ENCODE assay signal across 19 mouse cellular contexts in the genomic region with DNA sequence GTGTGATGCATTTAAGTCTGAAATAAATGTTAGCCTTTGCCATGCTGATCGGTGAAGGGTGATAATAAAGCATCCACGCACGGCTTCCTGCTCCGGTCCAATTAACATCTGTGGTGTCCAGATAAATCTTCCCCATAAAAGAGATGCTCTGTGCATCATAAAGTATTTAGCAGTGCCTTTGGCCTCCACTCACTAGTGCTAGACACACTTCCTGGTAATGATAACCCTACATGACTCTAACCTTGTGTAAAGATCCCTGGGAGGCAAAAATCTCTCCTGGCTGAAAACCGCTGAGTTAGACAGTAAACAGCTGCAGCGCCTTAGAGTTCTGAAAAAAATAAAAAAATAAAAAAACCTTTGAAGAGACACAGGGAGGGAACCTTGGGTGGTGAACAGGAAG. TPM values are rescaled to one million over a fixed set of nuclear protein-coding genes. Genes with fewer than 3 reads are reported as not detected.
DNase-seq lines count a peak whose midpoint lies in the region; ATAC-seq and TF ChIP-seq lines count a peak whose summit lies in the region.
"Had no signal": no experiment of that assay in that cellular context is flagged by ENCODE, and none has a peak within 500 bp of the region (broad histone marks: within the 10 kb centered on the region; RNA-seq: fewer than 3 reads in every experiment).

No protein-coding gene starts in this region.

- 0 out of 2 replicates have a peak, but pooled peaks have one; percentile 20 for TF ChIP-seq EP300 in lung, postnatal 0 days (IDR thresholded peaks at IDR 0.05)

- no peak for ATAC-seq in lung, postnatal 0 days
- peak; percentile 77 for ATAC-seq in kidney, postnatal 0 days (replicated peaks; ENCODE audit: low FRiP score, low read depth)
- ATAC-seq in stomach, embryonic 16.5 days (ENCODE audit: insufficient read depth, low FRiP score), result peak; percentile 17; the same call in 1 of the 2 replicates
- ATAC-seq: forebrain, embryonic 15.5 days; hindbrain, postnatal 0 days had no signal

- H3K27me3 ChIP-seq in lung, postnatal 0 days (replicated peaks; ENCODE audit: insufficient read depth, low read length), result no peaks in the 10 kb centered on the region
- H3K27me3 ChIP-seq in kidney, postnatal 0 days (ENCODE audit: insufficient read depth, low read length), result no peaks in the 10 kb centered on the region
- no peaks in the 10 kb centered on the region for H3K27me3 ChIP-seq in stomach, embryonic 16.5 days (ENCODE audit: control insufficient read depth, insufficient read depth, low read length)
- H3K27me3 ChIP-seq: embryonic facial prominence, embryonic 12.5 days; forebrain, embryonic 15.5 days; lung, embryonic 15.5 days; stomach, embryonic 15.5 days had no signal

- no peaks in the 10 kb centered on the region for H3K4me1 ChIP-seq in lung, postnatal 0 days (ENCODE audit: insufficient read depth, low read depth, low read length)
- H3K4me1 ChIP-seq in kidney, postnatal 0 days (replicated peaks; ENCODE audit: insufficient read depth, low read length), result no peaks in the 10 kb centered on the region
- H3K4me1 ChIP-seq in stomach, embryonic 16.5 days (ENCODE audit: control insufficient read depth, insufficient read depth, low read length), result no peaks in the 10 kb centered on the region
- H3K4me1 ChIP-seq: embryonic facial prominence, embryonic 12.5 days; forebrain, embryonic 15.5 days; lung, embryonic 15.5 days; stomach, embryonic 15.5 days had no signal

- no peaks in the 10 kb centered on the region for H3K36me3 ChIP-seq in lung, postnatal 0 days (ENCODE audit: insufficient read depth, low read length)
- no peaks in the 10 kb centered on the region for H3K36me3 ChIP-seq in kidney, postnatal 0 days (ENCODE audit: insufficient read depth, low read length)
- no peaks in the 10 kb centered on the region for H3K36me3 ChIP-seq in stomach, embryonic 16.5 days (ENCODE audit: control insufficient read depth, insufficient read depth, low read length)
- H3K36me3 ChIP-seq: embryonic facial prominence, embryonic 12.5 days; lung, embryonic 15.5 days; stomach, embryonic 15.5 days had no signal

- H3K9me3 ChIP-seq in lung, postnatal 0 days (ENCODE audit: low read length), result no peaks in the 10 kb centered on the region
- H3K9me3 ChIP-seq in kidney, postnatal 0 days (replicated peaks; ENCODE audit: low read length), result no peaks in the 10 kb centered on the region
- no peaks in the 10 kb centered on the region for H3K9me3 ChIP-seq in stomach, embryonic 16.5 days (replicated peaks; ENCODE audit: control insufficient read depth, low read length)
- H3K9me3 ChIP-seq: embryonic facial prominence, embryonic 12.5 days; forebrain, embryonic 15.5 days; lung, embryonic 15.5 days; stomach, embryonic 15.5 days had no signal

- H3K9ac ChIP-seq in lung, postnatal 0 days (replicated peaks; ENCODE audit: low read depth), result no peak overlapping the region
- H3K9ac ChIP-seq in kidney, postnatal 0 days (ENCODE audit: low read depth, low read length), result no peak overlapping the region
- H3K9ac ChIP-seq in stomach, embryonic 16.5 days (ENCODE audit: low read length), result no peak overlapping the region
- H3K9ac ChIP-seq: embryonic facial prominence, embryonic 12.5 days; forebrain, embryonic 15.5 days; liver, embryonic 14.5 days; lung, embryonic 15.5 days; stomach, embryonic 15.5 days had no signal

- peak; percentile 24 for DNase-seq in lung, postnatal 0 days (ENCODE audit: low spot score)
- DNase-seq in lung, postnatal 25 days (ENCODE audit: low spot score), result no peak
- peak; percentile 88 for DNase-seq in kidney, postnatal 0 days (ENCODE audit: low spot score)
- DNase-seq in kidney, postnatal 4 days, result peak; percentile 15 to 27
- DNase-seq in embryo, embryonic 9.5 days (ENCODE audit: extremely low spot score), result no peak
- no peak for DNase-seq in adipocyte (ENCODE audit: low spot score)
- DNase-seq: adrenal gland, adult 2 months; cerebellum, adult 9-10 months; gastrocnemius, postnatal 25 days; heart, adult 2 months; heart, postnatal 36 days had no signal

- H3K4me2 ChIP-seq in lung, postnatal 0 days (replicated peaks; ENCODE audit: low read depth, low read length), result no peak overlapping the region
- no peak overlapping the region for H3K4me2 ChIP-seq in kidney, postnatal 0 days (ENCODE audit: low read length)
- H3K4me2 ChIP-seq in stomach, embryonic 16.5 days (ENCODE audit: low read depth, low read length), result no peak overlapping the region
- H3K4me2 ChIP-seq: embryonic facial prominence, embryonic 12.5 days; forebrain, embryonic 15.5 days; lung, embryonic 15.5 days; stomach, embryonic 15.5 days had no signal

- H3K4me3 ChIP-seq in lung, postnatal 0 days (ENCODE audit: low read depth, low read length), result no peak overlapping the region
- H3K4me3 ChIP-seq in kidney, postnatal 0 days (replicated peaks; ENCODE audit: low read depth, low read length), result no peak overlapping the region
- no peak overlapping the region for H3K4me3 ChIP-seq in stomach, embryonic 16.5 days (replicated peaks; ENCODE audit: low read length)
- H3K4me3 ChIP-seq: embryonic facial prominence, embryonic 12.5 days; erythroblast, embryonic 14.5 days; forebrain, embryonic 15.5 days; heart, adult 2 months; lung, embryonic 15.5 days; stomach, embryonic 15.5 days had no signal

- H3K27ac ChIP-seq in lung, postnatal 0 days (ENCODE audit: low read length), result no peak overlapping the region
- no peak overlapping the region for H3K27ac ChIP-seq in kidney, postnatal 0 days
- H3K27ac ChIP-seq in stomach, embryonic 16.5 days (ENCODE audit: low read length), result no peak overlapping the region
- H3K27ac ChIP-seq: embryonic facial prominence, embryonic 12.5 days; forebrain, embryonic 15.5 days; heart, adult 2 months; hindbrain, postnatal 0 days; liver, embryonic 14.5 days; lung, embryonic 15.5 days; stomach, embryonic 15.5 days had no signal

- 46% methylated on average over 6 of the region's 6 CpGs for WGBS in lung, postnatal 0 days
- WGBS in kidney, postnatal 0 days, result 6% methylated on average over 6 of the region's 6 CpGs
- 45% methylated on average over 6 of the region's 6 CpGs for WGBS in stomach, embryonic 16.5 days

- no peak for TF ChIP-seq CTCF in lung, postnatal 0 days (IDR thresholded peaks at IDR 0.05)
- no peak for TF ChIP-seq CTCF in kidney, postnatal 0 days (IDR thresholded peaks at IDR 0.05; ENCODE audit: low read depth)

RNA-seq across cellular contexts. Expression of a gene that starts 14.0 kb away (rescaled TPM):
- 5.8 and 7.0 TPM in 2 replicates for polyA plus RNA-seq in lung, postnatal 0 days (2015; fragmentation: Nextera tagmentation; extraction: Ambion mirVana)
- polyA plus RNA-seq in kidney, postnatal 0 days (2015; fragmentation: Nextera tagmentation; extraction: Ambion mirVana), result 41.6 and 45.5 TPM in 2 replicates
- 27.2 and 28.3 TPM in 2 replicates for polyA plus RNA-seq in stomach, embryonic 16.5 days (2015; fragmentation: Nextera tagmentation; extraction: Ambion mirVana)

Comparison
In these comparisons a context has a peak if more than half of its experiments do, and no peak if none do; other contexts are left out.
1. DNase-seq: peak in lung, postnatal 0 days (single experiment), kidney, postnatal 0 days (single experiment) and kidney, postnatal 4 days (2 of 2); none in lung, postnatal 25 days (single experiment), embryo, embryonic 9.5 days (single experiment) and adipocyte (single experiment).